Mouse (Mus musculus) megakaryocyte progenitor cell, adult 5-6 weeks (primary cell): ENCODE results near the gene Psmb4. TPM values are rescaled to one million over a fixed set of nuclear protein-coding genes. Genes with fewer than 3 reads are reported as not detected.
"Not testable (repeated sequence)": the region's sequence is repeated elsewhere in the genome, so short reads cannot be mapped to it uniquely, and the experiment has no call there.

Experiments
- ATAC-seq: replicated peaks from 2 replicates; pipeline ENCODE4 v1.8.0; 2016; ENCODE audit warnings: mild to moderate bottlenecking, moderate TSS enrichment, inconsistent platforms; ENCODE audit not compliant: poor library complexity
- total RNA-seq, 2 experiments: library from RNA; stranded (forward) in 1 of 2; stranded (reverse) in 1 of 2; fragments of 157-497, 149-512 nt in 1 of 2; fragments of 200-1000 nt in 1 of 2; gene quantifications; 2 replicates each; pipeline versions ENCODE4 v1.2.3 to v1.2.4; 2015 to 2017

Gene Psmb4
- total RNA-seq, 2 experiments from 2014 or later = 240 to 341 TPM

DNA sequence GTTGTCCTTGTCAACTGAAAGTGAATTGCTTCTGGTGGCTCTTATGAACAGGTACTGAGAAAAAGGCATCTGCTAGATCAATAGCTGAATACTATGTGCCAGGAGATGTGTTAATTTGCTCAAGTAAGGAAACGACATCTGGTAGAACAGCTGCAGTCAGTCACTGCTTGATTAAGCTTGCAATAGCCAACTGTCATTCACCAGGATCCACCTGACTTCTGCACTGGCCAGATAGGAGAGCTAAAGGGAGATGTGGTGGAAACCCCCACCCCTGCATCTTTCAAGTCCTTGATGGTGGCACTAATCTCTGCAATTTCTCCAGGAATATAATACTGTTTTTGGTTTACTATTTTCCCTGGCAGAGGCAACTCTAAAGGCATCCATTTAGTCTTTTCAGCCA, 19.7 kb upstream of the Psmb4 start:
- peak; percentile 91 for ATAC-seq

DNA sequence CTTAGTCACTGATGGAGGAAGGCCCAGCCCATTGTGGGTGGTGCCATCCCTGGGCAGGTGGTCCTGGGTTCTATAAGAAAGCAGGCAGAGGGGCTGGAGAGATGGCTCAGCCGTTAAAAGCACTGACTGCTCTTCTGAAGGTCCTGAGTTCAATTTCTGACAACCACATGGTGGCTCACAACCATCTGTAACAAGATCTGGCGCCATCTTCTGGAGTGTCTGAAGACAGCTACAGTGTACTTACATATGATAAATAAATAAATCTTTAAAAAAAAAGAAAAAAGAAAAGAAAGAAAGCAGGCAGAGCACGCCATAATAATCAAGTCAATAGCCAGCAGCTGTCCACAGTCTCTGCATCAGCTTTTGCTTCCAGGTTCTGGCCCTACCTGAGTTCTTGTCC, 18.0 kb upstream of the Psmb4 start:
- not testable (repeated sequence) for ATAC-seq

DNA sequence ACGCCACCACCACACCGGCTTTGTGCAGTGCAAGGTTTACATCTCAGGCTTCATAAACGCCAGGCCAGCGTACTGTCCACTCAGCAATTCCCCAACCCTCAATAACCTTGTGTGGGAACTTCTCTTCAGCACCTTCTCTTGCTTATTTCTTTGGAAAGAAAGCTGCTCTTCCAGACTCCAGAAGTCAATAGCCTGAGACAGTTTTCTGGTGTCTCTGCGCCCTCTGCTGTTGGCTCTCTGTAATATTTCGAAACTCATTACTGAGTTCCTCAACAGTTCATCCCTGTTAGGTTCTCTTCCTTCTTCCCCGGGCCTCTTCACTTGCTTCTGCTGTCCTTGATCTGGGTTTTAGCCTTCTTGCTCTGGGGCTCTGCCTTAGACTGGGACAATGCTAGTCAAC, 16.0 kb upstream of the Psmb4 start:
- ATAC-seq = peak; percentile 83

DNA sequence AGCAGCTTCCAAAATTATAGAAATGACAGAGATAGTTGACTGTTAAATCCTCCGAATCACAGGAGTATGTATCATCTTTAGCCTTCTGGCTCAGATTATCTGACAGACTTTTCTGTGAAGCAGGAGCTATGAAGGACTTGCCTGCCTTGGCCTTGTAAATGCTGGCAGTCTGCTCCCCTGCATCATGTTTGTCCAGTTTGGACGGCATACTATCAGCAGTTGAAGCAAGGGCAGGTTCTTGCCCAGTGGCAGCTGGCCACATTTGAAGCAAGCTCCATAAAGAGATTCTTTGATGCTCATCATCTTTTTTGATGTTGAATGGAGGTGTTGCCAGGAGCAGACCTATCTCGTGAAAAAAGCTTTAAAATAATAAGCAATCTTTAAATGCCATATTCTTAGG, 7.3 kb upstream of the Psmb4 start:
- no peak for ATAC-seq

DNA sequence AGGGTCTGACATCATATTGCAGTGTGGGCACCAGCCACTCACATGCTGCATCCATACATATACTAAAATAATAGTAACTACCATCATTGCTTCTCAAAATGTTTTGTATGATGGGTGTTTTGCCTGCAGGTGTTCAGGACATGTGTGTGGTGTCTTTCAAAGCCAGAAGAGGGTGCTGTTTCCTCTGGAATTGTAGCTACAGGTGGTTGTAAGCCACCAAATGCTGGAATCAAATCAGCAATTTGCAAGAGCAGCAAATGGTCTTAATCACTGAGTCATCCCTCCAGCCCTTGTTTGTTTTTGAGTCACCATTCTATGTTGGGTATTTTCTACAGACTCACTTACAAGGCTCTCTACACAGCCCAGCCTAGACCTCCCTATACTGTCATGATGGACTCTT, 1.8 kb upstream of the Psmb4 start:
- peak; percentile 82 for ATAC-seq

DNA sequence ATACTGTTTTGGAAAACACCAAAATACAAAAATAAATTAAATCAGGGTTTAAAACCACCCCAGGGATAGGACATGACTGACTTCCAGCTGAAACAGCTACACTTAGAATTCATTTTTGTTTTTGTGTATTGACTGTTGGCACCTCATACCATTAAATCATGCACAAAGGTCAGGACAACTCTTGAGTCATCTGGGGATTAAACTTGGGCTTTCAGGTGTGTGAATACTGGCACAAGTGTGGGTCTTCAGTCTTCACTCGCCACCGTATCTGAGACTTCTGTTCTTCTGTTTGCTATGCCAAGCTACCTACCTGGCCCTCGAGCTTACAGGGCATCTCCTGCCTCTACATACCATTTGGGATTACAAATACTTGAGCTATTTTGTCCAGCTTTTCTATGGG, 4.2 kb downstream of the Psmb4 start:
- no peak for ATAC-seq

DNA sequence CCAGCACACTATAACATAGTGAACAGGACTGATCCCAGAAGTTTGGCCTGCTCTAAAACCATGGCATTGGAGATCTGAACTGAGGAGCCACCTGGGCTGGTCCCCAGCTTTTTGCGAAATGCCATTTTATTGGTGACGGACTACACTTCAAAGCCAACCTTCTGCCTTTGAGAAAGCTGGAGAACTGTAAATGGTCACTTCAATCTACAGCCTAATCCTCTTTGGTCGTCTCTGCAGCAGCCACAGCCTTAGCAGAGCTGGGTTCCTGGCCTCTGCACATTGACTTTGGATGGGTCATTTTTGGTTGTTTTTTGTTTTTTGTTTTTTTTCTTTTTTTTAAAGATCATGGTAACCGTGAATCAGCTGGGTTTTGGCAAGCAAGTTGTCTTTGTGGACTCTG, 4.9 kb downstream of the Psmb4 start:
- ATAC-seq = no peak

DNA sequence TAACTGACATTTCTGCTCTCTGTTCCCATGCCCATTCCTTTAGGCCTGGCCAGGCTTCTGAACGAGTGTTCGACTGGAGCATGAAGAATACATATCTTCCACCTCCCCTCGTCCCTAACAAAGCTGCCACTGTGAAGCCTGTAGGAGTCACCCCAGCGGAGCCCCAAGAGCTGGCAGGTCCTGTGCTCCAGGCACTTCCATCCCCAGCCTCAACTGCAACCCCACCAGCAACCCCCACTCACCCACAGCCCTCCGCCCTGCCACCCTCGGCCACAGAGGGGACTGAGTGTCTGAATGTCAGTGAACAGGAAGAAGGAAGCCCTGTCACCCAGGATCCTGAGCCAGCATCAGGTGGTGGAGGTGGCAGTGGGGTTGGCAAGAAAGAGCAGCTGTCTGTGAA, 8.1 kb downstream of the Psmb4 start:
- no peak for ATAC-seq

DNA sequence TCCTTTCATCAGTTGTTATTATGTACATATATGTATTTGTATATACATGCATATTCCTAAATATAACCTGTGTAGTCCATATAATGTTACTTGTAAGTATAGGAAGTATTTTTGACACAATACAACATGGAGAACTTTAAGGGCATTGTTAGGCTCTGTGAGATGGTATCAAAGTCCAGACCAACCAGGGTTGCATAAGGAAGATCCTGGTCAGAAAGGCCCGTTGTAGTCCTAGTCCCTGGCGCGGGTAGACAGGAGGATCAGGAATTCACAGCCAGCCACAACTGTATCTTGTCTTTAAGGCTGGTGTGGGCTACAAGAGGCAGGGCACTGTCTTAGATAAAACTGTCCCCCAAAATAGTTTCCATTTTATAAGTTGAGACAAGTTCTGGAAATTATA, 17.8 kb downstream of the Psmb4 start:
- no peak for ATAC-seq

DNA sequence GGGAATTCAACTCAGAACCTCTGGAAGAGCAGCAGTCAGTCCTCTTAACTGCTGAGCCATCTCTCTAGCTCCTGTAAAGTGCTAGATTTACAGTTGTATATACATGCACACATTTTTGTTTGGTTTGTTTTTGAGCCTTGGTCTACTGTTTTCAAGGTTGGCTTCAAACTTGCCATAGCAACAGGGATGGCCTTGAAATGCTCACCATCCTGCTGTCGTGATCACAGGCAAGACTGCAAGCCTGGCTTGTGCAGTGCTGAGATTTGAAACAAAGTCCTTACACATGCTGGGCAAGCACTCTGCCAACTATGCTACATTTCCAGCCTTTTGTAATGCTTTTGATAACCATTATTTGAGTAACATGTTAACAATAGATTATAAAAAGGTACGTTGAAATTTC, 27.3 kb downstream of the Psmb4 start:
- ATAC-seq = no peak

DNA sequence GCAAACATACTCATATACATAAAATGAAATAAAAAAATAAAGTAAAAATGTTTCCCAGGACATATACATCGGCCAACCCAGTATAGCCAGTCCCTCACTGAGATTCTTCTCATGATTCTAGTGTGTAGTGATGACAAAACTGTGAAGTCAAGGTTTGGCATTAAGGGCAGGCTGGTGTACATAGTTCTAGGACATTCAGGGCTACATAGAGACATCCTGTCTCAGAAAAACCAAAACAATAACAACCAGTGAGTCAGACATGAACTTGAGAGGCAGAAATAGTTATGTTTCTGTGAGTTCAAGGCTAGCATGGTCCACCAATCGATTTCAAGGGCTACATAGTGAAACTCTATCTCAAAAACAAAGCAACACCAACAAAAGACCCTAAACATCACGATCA, 34.5 kb downstream of the Psmb4 start:
- ATAC-seq = no peak

DNA sequence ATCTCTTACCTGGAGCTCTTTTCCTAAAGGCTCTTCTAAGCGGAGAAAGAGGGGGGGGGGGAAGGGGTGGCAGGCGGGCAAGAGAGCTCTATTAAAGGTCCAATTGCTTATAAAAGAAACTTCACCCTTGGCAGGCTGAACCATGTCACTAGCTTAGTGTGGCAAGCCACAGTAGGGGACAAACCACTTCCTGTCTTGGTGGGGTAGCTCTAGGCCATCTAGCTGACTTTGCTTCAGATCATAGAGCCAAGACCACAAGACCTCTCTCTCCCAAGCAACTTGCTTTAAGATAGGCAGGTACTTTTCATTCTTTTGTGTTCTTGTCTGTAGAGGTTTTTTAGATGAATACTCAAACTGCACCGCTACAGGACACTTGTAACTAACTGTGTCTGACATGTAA, 35.0 kb downstream of the Psmb4 start:
- ATAC-seq = peak; percentile 94

DNA sequence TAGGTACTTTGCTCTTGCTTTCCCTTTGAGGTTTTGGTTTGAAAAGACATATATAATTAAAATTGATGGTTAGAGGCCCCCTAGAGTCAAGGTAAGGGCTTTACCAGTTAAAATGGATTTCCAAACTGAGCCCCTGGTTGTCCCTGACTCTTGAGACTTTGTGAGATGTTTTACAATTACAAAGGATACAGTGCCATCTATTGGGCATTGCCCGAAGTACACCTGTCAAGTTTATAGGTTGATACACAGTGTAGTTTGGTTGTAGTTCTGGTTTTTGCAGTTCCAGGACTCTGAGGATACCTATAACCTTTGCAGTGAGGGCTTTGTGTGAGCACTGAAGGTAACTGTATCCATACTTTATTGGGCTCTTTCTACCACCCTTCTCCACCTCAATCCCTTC, 37.4 kb downstream of the Psmb4 start:
- peak; percentile 87 for ATAC-seq

DNA sequence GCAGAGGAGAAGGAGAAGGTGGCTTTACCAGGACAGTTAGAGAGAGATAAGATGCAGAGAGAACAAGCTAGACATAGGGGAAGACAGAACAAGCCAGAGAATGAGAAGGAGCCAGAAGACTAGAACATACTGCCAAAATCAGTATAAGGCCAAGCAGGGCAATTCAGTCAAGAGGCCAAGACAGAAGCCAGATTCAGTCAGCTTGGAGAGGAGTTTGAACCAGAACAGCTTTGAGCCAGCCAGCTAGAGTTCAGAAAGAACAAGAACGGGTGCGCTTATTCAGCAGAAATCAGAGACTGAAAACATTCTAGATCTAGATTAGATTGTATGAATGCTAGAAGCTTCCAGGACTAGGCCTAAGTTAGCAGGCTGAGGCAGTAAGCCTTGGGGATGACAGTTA, 39.4 kb downstream of the Psmb4 start:
- ATAC-seq = no peak

DNA sequence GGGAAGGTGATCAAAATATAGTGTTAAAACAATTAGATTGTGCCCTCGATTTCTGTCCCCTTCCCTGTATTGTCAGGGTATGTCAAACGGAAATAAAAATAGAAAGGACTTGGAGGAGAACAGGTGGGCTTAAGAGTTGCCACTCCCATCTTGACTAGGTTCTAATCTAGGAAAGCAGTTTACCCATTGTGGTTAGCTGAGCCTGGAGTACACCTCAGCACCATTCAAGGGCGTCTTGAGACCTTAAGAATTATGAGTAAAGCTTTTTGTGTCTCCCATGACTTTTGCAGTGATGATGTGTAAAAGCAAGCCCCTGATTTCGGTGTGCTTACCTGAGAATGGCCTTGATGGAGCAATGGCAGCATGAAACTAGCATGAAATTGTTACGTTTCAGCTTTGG, 47.7 kb downstream of the Psmb4 start:
- no peak for ATAC-seq

DNA sequence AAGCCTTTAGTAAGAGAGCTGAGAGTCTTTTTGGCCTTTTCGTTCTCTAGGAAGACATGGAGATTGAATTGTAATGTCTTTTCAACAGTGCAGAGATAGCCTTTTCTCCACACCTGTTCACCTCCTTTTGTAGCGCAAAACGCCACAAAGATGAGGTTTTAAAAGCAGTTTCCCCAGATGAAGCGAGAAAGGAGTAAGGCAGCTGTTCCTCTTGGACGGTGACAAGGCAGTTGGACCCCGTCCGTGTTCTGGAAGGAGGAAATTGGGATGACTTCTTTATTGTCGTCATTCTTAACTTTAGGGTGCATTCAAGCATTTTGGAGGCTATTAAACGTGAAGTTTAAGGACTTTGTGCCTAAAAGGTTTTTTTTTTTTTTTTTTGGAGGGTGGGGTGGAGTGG, 48.1 kb downstream of the Psmb4 start:
- ATAC-seq = no peak

DNA sequence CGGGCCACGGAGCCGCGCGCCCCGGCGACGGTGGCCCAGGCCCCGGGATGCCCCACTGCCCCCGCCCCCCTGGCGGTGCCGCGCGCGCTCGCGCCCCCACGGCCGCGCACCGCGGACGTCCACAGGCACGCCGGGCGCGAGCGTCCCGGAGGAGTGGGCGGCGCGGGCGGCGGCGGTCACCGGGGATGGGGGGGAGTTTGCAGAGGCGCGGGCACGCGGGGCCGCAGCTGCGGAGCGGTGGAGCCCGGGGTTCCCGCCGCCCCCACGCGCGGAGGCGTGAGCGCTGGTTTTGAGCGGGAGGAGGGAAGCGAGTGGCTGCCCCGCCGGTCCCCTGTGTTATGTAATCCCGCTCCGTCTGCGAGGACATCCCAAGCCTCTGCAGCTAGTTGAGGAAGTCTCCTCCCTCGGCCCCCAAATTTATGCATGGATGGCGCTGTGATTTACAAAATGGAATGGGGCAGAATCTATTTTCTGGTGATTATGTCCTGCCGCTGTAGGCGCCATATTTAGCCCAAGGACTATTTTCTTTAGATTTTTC, 48.7 kb downstream of the Psmb4 start:
- peak; percentile 58 for ATAC-seq

DNA sequence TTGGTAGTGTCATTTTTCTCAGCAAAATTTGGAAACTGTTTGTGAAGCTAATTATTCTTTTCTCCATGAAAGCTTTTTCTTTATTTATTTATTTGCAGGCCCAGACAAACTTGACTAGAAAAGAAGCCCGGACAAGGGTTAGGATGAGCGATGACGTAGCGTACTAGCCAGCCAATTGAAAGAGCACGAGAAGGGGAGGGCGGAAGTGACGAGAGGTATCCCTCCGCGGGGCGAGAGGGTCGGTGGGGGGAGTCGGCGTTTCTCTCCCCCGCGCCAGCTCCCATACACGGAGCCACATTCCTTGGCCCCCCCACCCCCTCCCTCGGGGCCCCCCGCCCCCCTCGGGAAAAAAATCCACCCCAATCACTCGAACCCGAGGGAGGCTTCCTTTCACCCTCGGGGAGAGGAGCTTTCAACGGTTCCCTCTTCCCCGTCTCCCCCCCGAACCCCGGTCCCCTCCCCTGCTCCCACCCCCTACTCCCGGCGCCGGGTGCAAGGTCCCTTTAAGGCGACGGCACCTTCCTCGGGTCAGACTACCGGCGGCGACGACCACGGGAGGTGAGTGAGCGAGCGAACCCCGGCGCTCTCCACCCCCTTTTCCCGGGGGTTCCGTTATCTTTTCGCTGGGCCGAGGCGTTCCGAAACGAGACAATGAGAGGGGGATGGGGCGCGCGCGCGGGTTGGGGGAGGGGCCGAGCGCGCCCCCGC, 49.4 kb downstream of the Psmb4 start, which contains the start of gene Pogz:
Gene Pogz, plus strand, starts transcription at position 385 of the 708 bp plus-strand sequence.
- ATAC-seq = peak; percentile 95

DNA sequence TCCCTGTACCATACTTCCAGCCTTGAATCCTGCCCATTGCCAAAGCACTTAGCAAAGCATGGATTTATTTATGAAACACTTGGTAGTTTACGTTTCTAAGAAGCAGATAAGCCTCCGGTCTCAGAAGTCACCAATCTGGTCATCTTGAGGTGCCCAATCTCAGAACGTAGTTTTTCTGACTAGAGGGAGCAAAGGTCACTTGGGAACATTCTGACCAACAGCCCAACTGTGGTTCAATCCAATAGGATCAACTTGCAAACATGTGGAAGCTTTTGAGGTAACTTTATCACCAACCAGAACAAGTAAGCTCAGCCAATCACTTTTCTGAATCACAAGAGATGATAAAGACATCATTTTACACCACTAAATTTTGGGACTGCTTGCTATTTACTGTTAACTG, 51.4 kb downstream of the Psmb4 start:
- ATAC-seq = no peak
